Mouse (Mus musculus): ENCODE data around the gene Speer4e. TPM values are rescaled to one million over a fixed set of nuclear protein-coding genes. Genes with fewer than 3 reads are reported as not detected.
"Not testable (repeated sequence)": the region's sequence is repeated elsewhere in the genome, so short reads cannot be mapped to it uniquely, and the experiment has no call there.

The Speer4e gene
- polyA plus RNA-seq, 1 experiment = not detected

DNA sequence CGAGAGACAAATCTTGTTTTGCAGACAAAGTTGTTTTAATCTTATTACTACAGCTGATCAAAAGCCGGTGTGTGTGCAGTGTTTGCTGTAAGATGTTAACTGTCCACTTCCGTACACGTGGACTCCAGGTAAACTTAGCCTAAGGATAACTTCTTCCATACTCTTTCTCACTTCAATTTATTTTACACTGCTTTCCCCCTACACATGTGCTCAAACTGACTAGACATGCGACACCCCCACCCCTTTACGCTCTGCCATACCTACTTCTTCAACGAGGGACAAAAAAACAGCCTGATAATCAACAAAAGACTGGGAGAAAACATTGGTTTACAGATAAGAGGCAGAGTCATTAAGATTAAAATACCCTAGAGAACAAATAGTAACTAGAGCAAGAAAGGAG, 13.6 kb upstream of the Speer4e start:
- H3K79me2 ChIP-seq (ENCODE audit: control insufficient read depth, insufficient read depth); H3K36me3 ChIP-seq (ENCODE audit: control insufficient read depth, insufficient read depth); H3K27me3 ChIP-seq (ENCODE audit: control insufficient read depth, insufficient read depth, insufficient read length); H3K4me3 ChIP-seq (ENCODE audit: insufficient read depth, poor library complexity, severe bottlenecking); H3K79me3 ChIP-seq (ENCODE audit: low read depth); H3ac ChIP-seq (ENCODE audit: control insufficient read depth, insufficient read length, low read depth): not testable (repeated sequence)

DNA sequence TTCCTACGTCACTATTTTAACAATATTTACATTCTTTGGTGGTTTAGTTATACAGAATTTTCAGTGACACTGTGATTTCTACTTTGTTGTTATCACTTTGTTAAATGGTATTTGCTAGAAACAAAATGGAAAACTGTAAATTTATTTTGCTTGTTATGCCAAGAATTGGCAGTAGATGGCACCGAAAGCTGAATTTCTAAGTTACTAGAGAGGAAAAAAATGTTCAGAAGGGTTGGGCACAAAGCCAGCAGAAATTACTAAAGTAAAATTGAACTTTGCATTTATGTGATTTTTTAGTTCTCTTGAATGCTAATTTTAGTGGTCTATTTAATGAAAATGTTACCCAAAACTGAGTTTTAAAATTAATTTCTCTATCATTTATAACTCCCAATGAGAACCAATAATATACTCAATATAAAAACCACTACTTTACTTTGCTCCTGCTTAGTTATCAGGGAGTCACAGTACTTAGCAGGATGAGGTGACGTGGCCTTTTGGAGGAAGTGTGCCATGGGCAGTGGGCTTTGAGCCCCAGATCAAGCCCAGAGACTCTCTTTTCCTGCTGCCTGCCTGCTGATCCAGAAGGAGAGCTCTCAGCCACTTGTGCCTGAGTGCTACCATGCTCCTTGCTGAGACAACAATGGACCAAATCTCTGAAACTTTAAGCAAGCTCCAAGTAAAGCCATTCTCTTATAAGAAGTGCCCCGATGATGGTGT, 9.4 kb upstream of the Speer4e start:
- not testable (repeated sequence) for H3K4me3 ChIP-seq (ENCODE audit: insufficient read depth, poor library complexity, severe bottlenecking); H3K79me3 ChIP-seq (ENCODE audit: low read depth); H3K27me3 ChIP-seq (ENCODE audit: control insufficient read depth, insufficient read depth, insufficient read length); H3ac ChIP-seq (ENCODE audit: control insufficient read depth, insufficient read length, low read depth); H3K36me3 ChIP-seq (ENCODE audit: control insufficient read depth, insufficient read depth); H3K79me2 ChIP-seq (ENCODE audit: control insufficient read depth, insufficient read depth)

- H3K79me3 ChIP-seq (ENCODE audit: low read depth); H3ac ChIP-seq (ENCODE audit: control insufficient read depth, insufficient read length, low read depth); H3K79me2 ChIP-seq (ENCODE audit: control insufficient read depth, insufficient read depth); H3K4me3 ChIP-seq (ENCODE audit: insufficient read depth, poor library complexity, severe bottlenecking); H3K27me3 ChIP-seq (ENCODE audit: control insufficient read depth, insufficient read depth, insufficient read length); H3K36me3 ChIP-seq (ENCODE audit: control insufficient read depth, insufficient read depth): not testable (repeated sequence)
These were observed 7.3 kb upstream of the Speer4e start for GRCm38 (mm10) chr5:14945524-14945923.

- not testable (repeated sequence) for H3K27me3 ChIP-seq (ENCODE audit: control insufficient read depth, insufficient read depth, insufficient read length); H3K79me2 ChIP-seq (ENCODE audit: control insufficient read depth, insufficient read depth); H3K4me3 ChIP-seq (ENCODE audit: insufficient read depth, poor library complexity, severe bottlenecking); H3K79me3 ChIP-seq (ENCODE audit: low read depth); H3K36me3 ChIP-seq (ENCODE audit: control insufficient read depth, insufficient read depth); H3ac ChIP-seq (ENCODE audit: control insufficient read depth, insufficient read length, low read depth)
These were observed 2.8 kb upstream of the Speer4e start for GRCm38 (mm10) chr5:14941043-14941442.

- not testable (repeated sequence) for H3K79me3 ChIP-seq (ENCODE audit: low read depth); H3K79me2 ChIP-seq (ENCODE audit: control insufficient read depth, insufficient read depth); H3K4me3 ChIP-seq (ENCODE audit: insufficient read depth, poor library complexity, severe bottlenecking)
These were observed 4.5 kb downstream of the Speer4e start for GRCm38 (mm10) chr5:14933721-14934120.

GRCm38 (mm10) chr5:14927047-14927446, 11.2 kb downstream of the Speer4e start:
- H3K79me3 ChIP-seq (ENCODE audit: low read depth); H3K79me2 ChIP-seq (ENCODE audit: control insufficient read depth, insufficient read depth); H3K27me3 ChIP-seq (ENCODE audit: control insufficient read depth, insufficient read depth, insufficient read length); H3ac ChIP-seq (ENCODE audit: control insufficient read depth, insufficient read length, low read depth); H3K36me3 ChIP-seq (ENCODE audit: control insufficient read depth, insufficient read depth); H3K4me3 ChIP-seq (ENCODE audit: insufficient read depth, poor library complexity, severe bottlenecking): not testable (repeated sequence)

More at GRCm38 (mm10) chr5:14933721-14934120, 4.5 kb downstream of the Speer4e start:
- not testable (repeated sequence) for H3K36me3 ChIP-seq (ENCODE audit: control insufficient read depth, insufficient read depth); H3ac ChIP-seq (ENCODE audit: control insufficient read depth, insufficient read length, low read depth); H3K27me3 ChIP-seq (ENCODE audit: control insufficient read depth, insufficient read depth, insufficient read length)

DNA sequence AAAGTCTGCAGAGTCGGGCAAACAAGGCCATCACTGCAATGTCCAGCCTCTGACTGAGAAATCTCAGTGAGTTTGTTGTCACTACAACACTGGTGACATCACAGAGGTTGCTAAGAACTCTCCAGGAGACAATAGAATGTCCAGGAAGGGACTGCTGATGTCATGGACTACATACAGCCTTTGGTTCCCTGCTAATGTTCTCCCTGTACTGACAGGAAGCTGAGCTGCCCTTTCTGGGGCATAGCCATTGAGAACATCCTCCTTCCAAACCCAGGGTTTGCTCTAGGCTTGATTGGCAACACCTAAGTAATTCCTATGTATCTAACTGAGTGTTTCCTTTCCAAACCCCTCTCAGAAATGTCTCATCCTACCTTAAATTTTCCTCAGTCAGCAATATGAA, 23.4 kb downstream of the Speer4e start, which contains the start of gene Gm9758:
TSS of gene Gm9758 (minus strand) at position 101 of the 400 bp plus-strand sequence.
- H3K4me3 ChIP-seq (ENCODE audit: insufficient read depth, poor library complexity, severe bottlenecking); H3K79me3 ChIP-seq (ENCODE audit: low read depth); H3K27me3 ChIP-seq (ENCODE audit: control insufficient read depth, insufficient read depth, insufficient read length); H3ac ChIP-seq (ENCODE audit: control insufficient read depth, insufficient read length, low read depth); H3K36me3 ChIP-seq (ENCODE audit: control insufficient read depth, insufficient read depth); H3K79me2 ChIP-seq (ENCODE audit: control insufficient read depth, insufficient read depth): not testable (repeated sequence)

DNA sequence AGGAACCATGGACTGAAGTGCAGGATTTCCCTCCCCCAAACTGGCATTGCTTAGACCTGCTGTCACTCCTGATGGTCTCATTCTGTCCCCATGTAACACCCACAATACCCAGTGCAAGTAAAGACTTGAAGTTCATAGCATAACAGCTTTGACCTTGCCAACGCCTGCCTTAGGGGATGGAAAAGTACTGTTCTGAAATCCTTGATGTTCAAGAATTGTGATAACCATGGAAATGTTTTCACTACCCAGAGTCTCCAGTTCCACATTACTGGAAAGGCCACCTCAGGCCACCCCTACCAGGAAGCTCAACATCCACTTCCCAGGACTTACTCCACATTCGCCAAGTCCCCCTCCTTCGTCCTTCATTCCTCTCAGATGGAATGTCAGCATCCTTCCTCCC, 23.9 kb downstream of the Speer4e start:
- not testable (repeated sequence) for H3K4me3 ChIP-seq (ENCODE audit: insufficient read depth, poor library complexity, severe bottlenecking); H3K79me3 ChIP-seq (ENCODE audit: low read depth); H3K79me2 ChIP-seq (ENCODE audit: control insufficient read depth, insufficient read depth); H3ac ChIP-seq (ENCODE audit: control insufficient read depth, insufficient read length, low read depth); H3K36me3 ChIP-seq (ENCODE audit: control insufficient read depth, insufficient read depth); H3K27me3 ChIP-seq (ENCODE audit: control insufficient read depth, insufficient read depth, insufficient read length)

DNA sequence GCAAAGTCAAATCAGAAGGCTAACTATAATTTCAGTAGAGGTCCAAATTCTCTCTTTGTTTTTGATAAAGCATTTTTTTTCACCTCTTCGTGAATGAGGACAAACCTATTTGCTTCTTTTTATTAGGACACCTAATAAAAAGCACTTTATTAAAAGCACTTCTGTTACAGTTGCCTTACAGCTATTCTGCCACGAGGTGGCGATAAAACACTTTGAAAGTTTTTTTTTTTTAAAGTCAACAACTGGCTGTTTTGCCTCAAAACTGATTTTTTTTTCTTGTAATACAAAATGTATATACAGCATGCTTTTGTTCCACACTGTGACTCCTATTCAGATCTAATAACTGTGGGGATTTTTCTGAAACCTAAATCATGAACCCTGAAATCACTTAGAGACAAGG, 34.7 kb downstream of the Speer4e start:
- H3K79me3 ChIP-seq (ENCODE audit: low read depth); H3ac ChIP-seq (ENCODE audit: control insufficient read depth, insufficient read length, low read depth); H3K36me3 ChIP-seq (ENCODE audit: control insufficient read depth, insufficient read depth); H3K27me3 ChIP-seq (ENCODE audit: control insufficient read depth, insufficient read depth, insufficient read length); H3K79me2 ChIP-seq (ENCODE audit: control insufficient read depth, insufficient read depth); H3K4me3 ChIP-seq (ENCODE audit: insufficient read depth, poor library complexity, severe bottlenecking): not testable (repeated sequence)

Measured in C2C12 (cell line).